Mouse (Mus musculus) left cerebral cortex, postnatal 14 days (tissue): Measurements from ENCODE around the gene Npc1l1. TPM values are rescaled to one million over a fixed set of nuclear protein-coding genes. Genes with fewer than 3 reads are reported as not detected.

ENCODE experiments used
- DNase-seq, 2 experiments: peaks; one replicate each; pipeline ENCODE4 v3.0.0; 2021 to 2022; ENCODE audit warnings: low spot score in 2 of 2, mixed read lengths in 1 of 2
- intact Hi-C: fragments of 180-260 bp; cut with DNase I; formaldehyde crosslinking; loops from one replicate; pipeline ENCODE4 v1.15.1; 2025
- total RNA-seq, 2 experiments: library from RNA; stranded (reverse); gene quantifications; 2 replicates each; pipeline ENCODE4 v1.2.3; 2021

Npc1l1 gene
- total RNA-seq, 2 experiments from 2014 or later, result 1.2 TPM

GRCm38 (mm10) chr11:6174719-6175118 lies 55.2 kb downstream of the Npc1l1 start:
- intact Hi-C loops, result no loop called here
- peak; percentile 52 to 79 for DNase-seq

- intact Hi-C loops, result no loop called here
- no peak for DNase-seq
Observed at GRCm38 (mm10) chr11:6169041-6169663, 60.8 kb downstream of the Npc1l1 start.

- DNase-seq, result no peak
- intact Hi-C loops, result no loop called here
Observed at GRCm38 (mm10) chr11:6166351-6166750, 63.6 kb downstream of the Npc1l1 start.

- DNase-seq, result no peak
- intact Hi-C loops, result no loop called here
Observed at GRCm38 (mm10) chr11:6165391-6166081, 64.4 kb downstream of the Npc1l1 start.

- intact Hi-C loops, result no loop called here
- DNase-seq, result no peak
Observed at GRCm38 (mm10) chr11:6164781-6165180, 65.2 kb downstream of the Npc1l1 start.

GRCm38 (mm10) chr11:6163706-6164105 lies 66.2 kb downstream of the Npc1l1 start:
- intact Hi-C loops, result no loop called here
- no peak for DNase-seq

GRCm38 (mm10) chr11:6163062-6163461 lies 66.9 kb downstream of the Npc1l1 start:
- intact Hi-C loops, result no loop called here
- no peak for DNase-seq

GRCm38 (mm10) chr11:6161549-6161948 lies 68.4 kb downstream of the Npc1l1 start:
- intact Hi-C loops, result no loop called here
- DNase-seq, result no peak

Other genes starting within 250 kb of the Npc1l1 start
- gene Camk2b, start 163.8 kb downstream of the Npc1l1 start, total RNA-seq, result 100 to 1,000 TPM; 771 to 777 TPM
- gene A730071L15Rik, start 30.1 kb downstream of the Npc1l1 start, total RNA-seq, result not detected
- 100 to 1,000 TPM; 128 to 129 TPM for gene Nudcd3, start 29.7 kb downstream of the Npc1l1 start, total RNA-seq
- 10 to 100 TPM; 46.2 to 47.3 TPM for gene Ddx56, start 37.6 kb upstream of the Npc1l1 start, total RNA-seq
- 10 to 100 TPM; 78.2 to 81.7 TPM for gene Tmed4, start 44.7 kb upstream of the Npc1l1 start, total RNA-seq
- gene Ogdh, start 61.5 kb upstream of the Npc1l1 start, total RNA-seq, result 100 to 1,000 TPM; 248 to 260 TPM
- gene Zmiz2, start 158.9 kb upstream of the Npc1l1 start, total RNA-seq, result 100 to 1,000 TPM; 202 to 213 TPM
- 1,000 to 10,000 TPM; 2,019 to 2,143 TPM for gene Ppia, start 185.3 kb upstream of the Npc1l1 start, total RNA-seq
- gene H2afv, start 214.3 kb upstream of the Npc1l1 start, total RNA-seq, result 10 to 100 TPM; 29.5 to 34.4 TPM
- gene Purb, start 245.8 kb upstream of the Npc1l1 start, total RNA-seq, result 100 to 1,000 TPM; 300 to 303 TPM